Mouse (Mus musculus) limb, embryonic 14.5 days (tissue): ENCODE data around the gene Thap3. TPM values are rescaled to one million over a fixed set of nuclear protein-coding genes. Genes with fewer than 3 reads are reported as not detected.

ENCODE experiments used
- ATAC-seq: fragments of 200-750 bp; cut with Nextera tagmentation; 2 replicates; pipeline ENCODE4 v1.8.0; 2017; ENCODE audit warnings: low read depth, moderate number of reproducible peaks, moderate TSS enrichment; ENCODE audit not compliant: low FRiP score
- DNase-seq: peaks from one replicate; pipeline ENCODE4 v3.0.0-alpha.2; 2015; ENCODE audit warnings: low spot score
- H3K27ac ChIP-seq: fragments of 300-500 bp; sonication (generic); replicated peaks from 2 replicates; pipeline ENCODE4 v1.5.1; 2014; ENCODE audit warnings: low read depth, mild to moderate bottlenecking, low read length, moderate library complexity, mixed read lengths
- H3K27me3 ChIP-seq: fragments of 300-500 bp; sonication (generic); 2 replicates; pipeline ENCODE4 v1.6.1; 2014; ENCODE audit warnings: low read length, mixed read lengths; ENCODE audit not compliant: control insufficient read depth, insufficient read depth
- H3K36me3 ChIP-seq: fragments of 300-500 bp; sonication (generic); 2 replicates; pipeline ENCODE4 v1.6.1; 2014; ENCODE audit warnings: mild to moderate bottlenecking, low read length, moderate library complexity, mixed read lengths; ENCODE audit not compliant: control insufficient read depth, insufficient read depth
- H3K4me1 ChIP-seq: fragments of 300-500 bp; sonication (generic); 2 replicates; pipeline ENCODE4 v1.6.1; 2014; ENCODE audit warnings: antibody characterized with exemption, low read length, mixed read lengths; ENCODE audit not compliant: control insufficient read depth, insufficient read depth
- H3K4me2 ChIP-seq: fragments of 300-500 bp; sonication (generic); replicated peaks from 2 replicates; pipeline ENCODE4 v1.6.1; 2014; ENCODE audit warnings: low read depth, mild to moderate bottlenecking, low read length, moderate library complexity; ENCODE audit not compliant: severe bottlenecking
- H3K4me3 ChIP-seq: fragments of 300-500 bp; sonication (generic); replicated peaks from 2 replicates; pipeline ENCODE4 v1.5.1; 2014; ENCODE audit warnings: low read length
- H3K9ac ChIP-seq: fragments of 300-500 bp; sonication (generic); 2 replicates; pipeline ENCODE4 v1.6.1; 2014; ENCODE audit warnings: mild to moderate bottlenecking, low read depth, low read length, moderate library complexity; ENCODE audit not compliant: severe bottlenecking
- H3K9me3 ChIP-seq: fragments of 300-500 bp; sonication (generic); 2 replicates; pipeline ENCODE4 v1.6.1; 2016; ENCODE audit warnings: low read length; ENCODE audit not compliant: control insufficient read depth
- POLR2A ChIP-seq: fragments of 200-500 bp; IDR thresholded peaks from 2 replicates; pipeline ENCODE4 v1.8.0; 2012; ENCODE audit warnings: inconsistent platforms, mild to moderate bottlenecking, moderate library complexity, borderline replicate concordance; ENCODE audit not compliant: insufficient read depth, insufficient read length; ENCODE audit errors: extremely low read depth
- WGBS: fragments of 180-500 bp; shearing (Covaris S2); extraction: QIAGEN DNeasy Blood & Tissue Kit; methylation state at CpG from one replicate; pipeline ENCODE4 v1.1.7; 2014; 5-methylcytosine and 5-hydroxymethylcytosine counted together
- polyA plus RNA-seq, 2 experiments: library from polyadenylated mRNA; depleted of rRNA in 1 of 2; stranded (reverse) in 1 of 2; unstranded in 1 of 2; fragments of >200 nt; fragmentation: Nextera tagmentation in 1 of 2; extraction: Ambion mirVana in 1 of 2; gene quantifications; 2 replicates each; pipeline versions ENCODE4 v1.2.1 to v1.2.3; 2012 to 2014

Gene Thap3
- polyA plus RNA-seq, 2 experiments: 37.5 to 61.6 TPM

GRCm38 (mm10) chr4:152008148-152008500 is 19.3 kb upstream of the Thap3 start:
- ATAC-seq (no peak), DNase-seq (no peak)
- no peaks in the 10 kb centered on the region for H3K9me3 ChIP-seq
- H3K9ac ChIP-seq: peak overlapping the region; percentile 74
- TF ChIP-seq POLR2A: no peak
- peaks cover 8% of the 10 kb centered on the region for H3K36me3 ChIP-seq
- peak overlapping the region; percentile 81 for H3K4me3 ChIP-seq
- 0% methylated on average over 14 of the region's 14 CpGs for WGBS
- no peaks in the 10 kb centered on the region for H3K27me3 ChIP-seq
- H3K4me1 ChIP-seq: peaks cover 28% of the 10 kb centered on the region
- H3K27ac ChIP-seq: no peak overlapping the region
- peak overlapping the region; percentile 100 for H3K4me2 ChIP-seq

DNA sequence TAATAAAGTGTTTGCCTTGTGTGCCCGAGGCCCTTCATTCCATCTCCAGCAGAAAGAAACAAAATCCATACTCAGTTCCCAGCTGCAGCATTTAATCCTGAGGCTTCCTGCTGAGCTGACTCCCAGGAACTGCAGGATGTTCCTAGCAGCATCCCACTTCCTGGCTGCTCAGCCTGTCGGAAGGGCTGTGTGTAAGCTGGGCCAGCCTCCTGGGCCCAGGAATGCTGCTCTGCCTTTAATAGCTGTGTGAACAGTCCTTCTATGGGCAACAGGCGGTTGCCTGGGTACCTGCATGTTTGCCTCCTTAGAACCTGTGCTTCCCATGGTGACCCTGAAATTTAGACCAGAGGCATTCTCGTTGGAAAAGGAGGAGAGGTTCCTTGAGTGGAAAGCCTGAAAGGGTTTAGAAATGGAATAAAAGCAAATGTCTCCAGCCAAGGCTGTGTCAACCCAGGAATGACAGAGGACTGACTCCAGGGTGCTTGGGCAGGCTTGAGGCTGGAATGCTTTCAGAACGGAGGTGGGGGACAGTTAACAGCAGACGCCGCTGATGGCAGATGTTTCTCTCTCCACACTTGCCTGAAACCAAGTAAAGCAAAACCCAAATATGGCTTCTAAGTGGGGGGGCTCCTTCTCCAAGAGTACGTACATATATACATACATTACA is 18.8 kb upstream of the Thap3 start:
- DNase-seq (no peak), ATAC-seq (no peak)
- no peak for TF ChIP-seq POLR2A
- WGBS: 3% methylated on average over 8 of the region's 8 CpGs
- Histone ChIP-seq H3K4me2 (peak overlapping the region; percentile 100), H3K9ac (peak overlapping the region; percentile 74; the same call in 1 of the 2 replicates), H3K36me3 (peaks cover 3% of the 10 kb centered on the region; the same call in 1 of the 2 replicates), H3K4me1 (peaks cover 28% of the 10 kb centered on the region), H3K4me3 (peak overlapping the region; percentile 81), H3K9me3 (no peaks in the 10 kb centered on the region), H3K27ac (no peak overlapping the region), H3K27me3 (no peaks in the 10 kb centered on the region)

- 29% methylated on average over 3 of the region's 3 CpGs for WGBS
- ATAC-seq: no peak
- H3K4me2 ChIP-seq: no peak overlapping the region
- TF ChIP-seq POLR2A: no peak
- H3K4me1 ChIP-seq: peaks cover 28% of the 10 kb centered on the region
- no peak for DNase-seq
- H3K27me3 ChIP-seq: no peaks in the 10 kb centered on the region
- no peak overlapping the region for H3K27ac ChIP-seq
- H3K9ac ChIP-seq: no peak overlapping the region
- H3K36me3 ChIP-seq: no peaks in the 10 kb centered on the region
- no peak overlapping the region for H3K4me3 ChIP-seq
- no peaks in the 10 kb centered on the region for H3K9me3 ChIP-seq
Observed at GRCm38 (mm10) chr4:152006812-152007211, 18.0 kb upstream of the Thap3 start.

GRCm38 (mm10) chr4:152006137-152006536 is 17.3 kb upstream of the Thap3 start:
- peaks cover 24% of the 10 kb centered on the region for H3K4me1 ChIP-seq
- no peak overlapping the region for H3K27ac ChIP-seq
- 80% methylated on average over 6 of the region's 6 CpGs for WGBS
- no peak for DNase-seq
- no peaks in the 10 kb centered on the region for H3K36me3 ChIP-seq
- no peak for TF ChIP-seq POLR2A
- H3K27me3 ChIP-seq: no peaks in the 10 kb centered on the region
- no peak for ATAC-seq
- no peak overlapping the region for H3K4me3 ChIP-seq
- no peak overlapping the region for H3K9ac ChIP-seq
- H3K9me3 ChIP-seq: no peaks in the 10 kb centered on the region
- H3K4me2 ChIP-seq: no peak overlapping the region

DNA sequence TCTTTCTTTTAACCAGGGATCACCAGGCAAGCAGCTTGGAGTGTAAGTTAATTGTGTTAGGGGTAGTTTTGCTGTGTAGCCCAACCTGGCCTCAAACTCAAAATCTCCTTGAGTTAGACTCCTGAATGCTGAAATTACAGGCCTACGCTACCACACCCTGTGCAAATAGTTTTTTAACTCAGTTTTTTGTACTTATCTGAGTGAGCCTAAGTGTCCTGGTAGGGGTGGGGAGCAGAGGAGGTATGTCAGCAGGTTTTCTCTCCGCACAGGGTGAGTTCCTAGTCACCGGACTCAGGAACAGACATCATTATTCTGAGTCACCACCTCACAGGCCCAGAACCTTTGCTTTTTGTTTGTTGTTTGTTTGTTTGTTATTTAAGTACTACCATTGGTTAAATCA is 13.3 kb upstream of the Thap3 start:
- Histone ChIP-seq H3K4me2 (no peak overlapping the region), H3K27ac (no peak overlapping the region), H3K4me1 (peaks cover 9% of the 10 kb centered on the region; the same call in 1 of the 2 replicates), H3K9ac (no peak overlapping the region), H3K27me3 (no peaks in the 10 kb centered on the region), H3K9me3 (no peaks in the 10 kb centered on the region), H3K4me3 (no peak overlapping the region), H3K36me3 (no peaks in the 10 kb centered on the region)
- no peak for DNase-seq
- TF ChIP-seq POLR2A: no peak
- ATAC-seq: no peak
- WGBS: 96% methylated on average over 3 of the region's 3 CpGs
